Mouse (Mus musculus): ENCODE results near the gene Mrps27. TPM values are rescaled to one million over a fixed set of nuclear protein-coding genes. Genes with fewer than 3 reads are reported as not detected.

Mrps27 gene
- polyA plus RNA-seq, 1 experiment = 50.4 TPM

GRCm38 (mm10) chr13:99373684-99374083 is 29.1 kb downstream of the Mrps27 start:
- Histone ChIP-seq H3K79me3 (ENCODE audit: low read depth) (peaks cover 1% of the 10 kb centered on the region), H3K27me3 (ENCODE audit: control insufficient read depth, insufficient read depth, insufficient read length) (no peaks in the 10 kb centered on the region), H3K36me3 (ENCODE audit: control insufficient read depth, insufficient read depth) (peaks cover 5% of the 10 kb centered on the region), H3K4me3 (ENCODE audit: insufficient read depth, poor library complexity, severe bottlenecking) (no peak overlapping the region), H3K79me2 (ENCODE audit: control insufficient read depth, insufficient read depth) (peaks cover 6% of the 10 kb centered on the region), H3ac (ENCODE audit: control insufficient read depth, insufficient read length, low read depth) (no peak overlapping the region)
- no peak for TF ChIP-seq MAX (IDR thresholded peaks at IDR 0.05)
- TF ChIP-seq USF1 (IDR thresholded peaks at IDR 0.05; ENCODE audit: low read depth) = no peak
- no peak for TF ChIP-seq CTCF (IDR thresholded peaks at IDR 0.05; ENCODE audit: control insufficient read depth, insufficient read depth, insufficient read length)
- no peak for TF ChIP-seq CEBPB (IDR thresholded peaks at IDR 0.05; ENCODE audit: low read depth)
- TF ChIP-seq FOSL1 (IDR thresholded peaks at IDR 0.05; ENCODE audit: insufficient read depth, low read length, poor library complexity, severe bottlenecking) = no peak
- TF ChIP-seq MYOG (IDR thresholded peaks at IDR 0.05; ENCODE audit: control insufficient read depth, extremely low read depth, insufficient read length) = no peak
- TF ChIP-seq MYOD1 (IDR thresholded peaks at IDR 0.05; ENCODE audit: control insufficient read depth, insufficient read length, low read depth) = no peak

GRCm38 (mm10) chr13:99374191-99374590 is 29.6 kb downstream of the Mrps27 start:
- TF ChIP-seq CEBPB (IDR thresholded peaks at IDR 0.05; ENCODE audit: low read depth) = no peak
- Histone ChIP-seq H3K4me3 (ENCODE audit: insufficient read depth, poor library complexity, severe bottlenecking) (no peak overlapping the region), H3ac (ENCODE audit: control insufficient read depth, insufficient read length, low read depth) (no peak overlapping the region), H3K36me3 (ENCODE audit: control insufficient read depth, insufficient read depth) (peaks cover 4% of the 10 kb centered on the region), H3K27me3 (ENCODE audit: control insufficient read depth, insufficient read depth, insufficient read length) (no peaks in the 10 kb centered on the region), H3K79me2 (ENCODE audit: control insufficient read depth, insufficient read depth) (peaks cover 6% of the 10 kb centered on the region), H3K79me3 (ENCODE audit: low read depth) (peaks cover 1% of the 10 kb centered on the region)

GRCm38 (mm10) chr13:99375550-99375949 is 31.0 kb downstream of the Mrps27 start:
- Histone ChIP-seq H3K27me3 (ENCODE audit: control insufficient read depth, insufficient read depth, insufficient read length) (no peaks in the 10 kb centered on the region), H3K4me3 (ENCODE audit: insufficient read depth, poor library complexity, severe bottlenecking) (no peak overlapping the region), H3K79me2 (ENCODE audit: control insufficient read depth, insufficient read depth) (peaks cover 6% of the 10 kb centered on the region), H3K79me3 (ENCODE audit: low read depth) (peaks cover 1% of the 10 kb centered on the region), H3K36me3 (ENCODE audit: control insufficient read depth, insufficient read depth) (peaks cover 4% of the 10 kb centered on the region), H3ac (ENCODE audit: control insufficient read depth, insufficient read length, low read depth) (no peak overlapping the region)
- no peak for TF ChIP-seq FOSL1 (IDR thresholded peaks at IDR 0.05; ENCODE audit: insufficient read depth, low read length, poor library complexity, severe bottlenecking)
- no peak for TF ChIP-seq MYOG (IDR thresholded peaks at IDR 0.05; ENCODE audit: control insufficient read depth, extremely low read depth, insufficient read length)
- TF ChIP-seq CTCF (IDR thresholded peaks at IDR 0.05; ENCODE audit: control insufficient read depth, insufficient read depth, insufficient read length) = peak; percentile 49
- no peak for TF ChIP-seq CEBPB (IDR thresholded peaks at IDR 0.05; ENCODE audit: low read depth)

- H3ac ChIP-seq (ENCODE audit: control insufficient read depth, insufficient read length, low read depth) = no peak overlapping the region
- H3K4me3 ChIP-seq (ENCODE audit: insufficient read depth, poor library complexity, severe bottlenecking) = no peak overlapping the region
- H3K79me2 ChIP-seq (ENCODE audit: control insufficient read depth, insufficient read depth) = peaks cover 13% of the 10 kb centered on the region
- H3K36me3 ChIP-seq (ENCODE audit: control insufficient read depth, insufficient read depth) = peaks cover 4% of the 10 kb centered on the region
- no peaks in the 10 kb centered on the region for H3K27me3 ChIP-seq (ENCODE audit: control insufficient read depth, insufficient read depth, insufficient read length)
- H3K79me3 ChIP-seq (ENCODE audit: low read depth) = peaks cover 3% of the 10 kb centered on the region
- TF ChIP-seq CTCF (IDR thresholded peaks at IDR 0.05; ENCODE audit: control insufficient read depth, insufficient read depth, insufficient read length) (no peak), FOSL1 (IDR thresholded peaks at IDR 0.05; ENCODE audit: insufficient read depth, low read length, poor library complexity, severe bottlenecking) (no peak), USF1 (IDR thresholded peaks at IDR 0.05; ENCODE audit: low read depth) (no peak), MAX (IDR thresholded peaks at IDR 0.05) (no peak), CEBPB (IDR thresholded peaks at IDR 0.05; ENCODE audit: low read depth) (no peak), MYOG (IDR thresholded peaks at IDR 0.05; ENCODE audit: control insufficient read depth, extremely low read depth, insufficient read length) (no peak), MYOD1 (IDR thresholded peaks at IDR 0.05; ENCODE audit: control insufficient read depth, insufficient read length, low read depth) (no peak)
Observed at GRCm38 (mm10) chr13:99377055-99377454, 32.5 kb downstream of the Mrps27 start.

GRCm38 (mm10) chr13:99378223-99378622 is 33.6 kb downstream of the Mrps27 start:
- no peaks in the 10 kb centered on the region for H3K27me3 ChIP-seq (ENCODE audit: control insufficient read depth, insufficient read depth, insufficient read length)
- peaks cover 3% of the 10 kb centered on the region for H3K79me3 ChIP-seq (ENCODE audit: low read depth)
- H3K36me3 ChIP-seq (ENCODE audit: control insufficient read depth, insufficient read depth) = peaks cover 4% of the 10 kb centered on the region
- TF ChIP-seq MYOG (IDR thresholded peaks at IDR 0.05; ENCODE audit: control insufficient read depth, extremely low read depth, insufficient read length) (no peak), CEBPB (IDR thresholded peaks at IDR 0.05; ENCODE audit: low read depth) (no peak), FOSL1 (IDR thresholded peaks at IDR 0.05; ENCODE audit: insufficient read depth, low read length, poor library complexity, severe bottlenecking) (no peak), MAX (IDR thresholded peaks at IDR 0.05) (no peak), USF1 (IDR thresholded peaks at IDR 0.05; ENCODE audit: low read depth) (no peak), CTCF (IDR thresholded peaks at IDR 0.05; ENCODE audit: control insufficient read depth, insufficient read depth, insufficient read length) (no peak), MYOD1 (IDR thresholded peaks at IDR 0.05; ENCODE audit: control insufficient read depth, insufficient read length, low read depth) (no peak)
- peaks cover 13% of the 10 kb centered on the region for H3K79me2 ChIP-seq (ENCODE audit: control insufficient read depth, insufficient read depth)
- H3K4me3 ChIP-seq (ENCODE audit: insufficient read depth, poor library complexity, severe bottlenecking) = no peak overlapping the region
- no peak overlapping the region for H3ac ChIP-seq (ENCODE audit: control insufficient read depth, insufficient read length, low read depth)

GRCm38 (mm10) chr13:99382373-99382772 is 37.8 kb downstream of the Mrps27 start:
- Histone ChIP-seq H3K79me3 (ENCODE audit: low read depth) (peaks cover 8% of the 10 kb centered on the region), H3K79me2 (ENCODE audit: control insufficient read depth, insufficient read depth) (peaks cover 30% of the 10 kb centered on the region), H3ac (ENCODE audit: control insufficient read depth, insufficient read length, low read depth) (no peak overlapping the region), H3K36me3 (ENCODE audit: control insufficient read depth, insufficient read depth) (no peaks in the 10 kb centered on the region), H3K27me3 (ENCODE audit: control insufficient read depth, insufficient read depth, insufficient read length) (no peaks in the 10 kb centered on the region), H3K4me3 (ENCODE audit: insufficient read depth, poor library complexity, severe bottlenecking) (no peak overlapping the region)
- no peak for TF ChIP-seq FOSL1 (IDR thresholded peaks at IDR 0.05; ENCODE audit: insufficient read depth, low read length, poor library complexity, severe bottlenecking)
- no peak for TF ChIP-seq USF1 (IDR thresholded peaks at IDR 0.05; ENCODE audit: low read depth)
- no peak for TF ChIP-seq CTCF (IDR thresholded peaks at IDR 0.05; ENCODE audit: control insufficient read depth, insufficient read depth, insufficient read length)
- no peak for TF ChIP-seq MYOG (IDR thresholded peaks at IDR 0.05; ENCODE audit: control insufficient read depth, extremely low read depth, insufficient read length)
- no peak for TF ChIP-seq CEBPB (IDR thresholded peaks at IDR 0.05; ENCODE audit: low read depth)
- TF ChIP-seq MYOD1 (IDR thresholded peaks at IDR 0.05; ENCODE audit: control insufficient read depth, insufficient read length, low read depth) = no peak
- TF ChIP-seq MAX (IDR thresholded peaks at IDR 0.05) = no peak

Data from C2C12 (cell line).